Mouse (Mus musculus) MEL (cell line): ENCODE measurements around the gene 2810459M11Rik. TPM values are rescaled to one million over a fixed set of nuclear protein-coding genes. Genes with fewer than 3 reads are reported as not detected.

ENCODE experiments used
- DNase-seq: peaks from one replicate; pipeline ENCODE4 v3.0.0; 2011; ENCODE audit warnings: low read depth, low spot score
- H3K27ac ChIP-seq: 2 replicates; pipeline ENCODE4 v1.5.1; 2012; ENCODE audit warnings: low read depth, mild to moderate bottlenecking, control low read depth, low read length, moderate library complexity; ENCODE audit not compliant: control insufficient read depth
- H3K27me3 ChIP-seq, 2 experiments: fragments of 150-350 bp in 1 of 2; sonication (generic) in 1 of 2; 2 replicates each; pipeline ENCODE4 v1.6.1; 2012; ENCODE audit warnings: low read length in 2 of 2, mild to moderate bottlenecking in 2 of 2, improper control_type of control experiment in 1 of 2, moderate library complexity in 1 of 2; ENCODE audit not compliant: insufficient read depth in 2 of 2, control insufficient read depth in 1 of 2
- H3K36me3 ChIP-seq, 2 experiments: 2 replicates each; pipeline ENCODE4 v1.6.1; 2012 to 2014; ENCODE audit warnings: low read length in 2 of 2, improper control_type of control experiment in 1 of 2, inconsistent platforms in 1 of 2, mild to moderate bottlenecking in 1 of 2; ENCODE audit not compliant: insufficient read depth in 2 of 2, control insufficient read depth in 1 of 2
- H3K4me1 ChIP-seq, 2 experiments: fragments of 150-350 bp in 1 of 2; sonication (generic) in 1 of 2; 2 replicates each; pipeline ENCODE4 v1.6.1; 2012; ENCODE audit warnings: low read length in 2 of 2, improper control_type of control experiment in 1 of 2, mild to moderate bottlenecking in 1 of 2; ENCODE audit not compliant: insufficient read depth in 2 of 2, control insufficient read depth in 1 of 2
- H3K4me3 ChIP-seq, 2 experiments: fragments of 150-350 bp in 1 of 2; sonication (generic) in 1 of 2; 2 replicates each; pipeline ENCODE4 v1.5.1; 2012; ENCODE audit warnings: low read depth in 2 of 2, low read length in 2 of 2, mild to moderate bottlenecking in 2 of 2, moderate library complexity in 2 of 2, control low read depth in 1 of 2, improper control_type of control experiment in 1 of 2; ENCODE audit not compliant: control insufficient read depth in 1 of 2, insufficient read depth in 1 of 2
- H3K79me2 ChIP-seq: 2 replicates; pipeline ENCODE4 v1.6.1; 2012; ENCODE audit warnings: mild to moderate bottlenecking, low read length, moderate library complexity; ENCODE audit not compliant: control insufficient read depth, poor library complexity, insufficient read depth
- H3K9ac ChIP-seq: 2 replicates; pipeline ENCODE4 v1.6.1; 2012; ENCODE audit warnings: low read depth, mild to moderate bottlenecking, control low read depth, low read length, moderate library complexity; ENCODE audit not compliant: control insufficient read depth, poor library complexity, severe bottlenecking
- H3K9me3 ChIP-seq: fragments of 150-350 bp; sonication (generic); replicated peaks from 2 replicates; pipeline ENCODE4 v1.6.1; 2012; ENCODE audit warnings: mild to moderate bottlenecking, low read length, improper control_type of control experiment, moderate library complexity; ENCODE audit not compliant: insufficient read depth
- CHD1 ChIP-seq: IDR thresholded peaks from 2 replicates; pipeline ENCODE4 v1.6.1; 2012; ENCODE audit warnings: low read depth, mild to moderate bottlenecking, inconsistent platforms, low read length, improper control_type of control experiment
- E2F4 ChIP-seq: IDR thresholded peaks from 2 replicates; pipeline ENCODE4 v1.6.1; 2011; ENCODE audit warnings: low read depth, low read length, improper control_type of control experiment, borderline replicate concordance
- EP300 ChIP-seq, 2 experiments: IDR thresholded peaks; 2 replicates each; pipeline ENCODE4 v1.6.1; 2011; ENCODE audit warnings: improper control_type of control experiment in 2 of 2, low read length in 2 of 2, low read depth in 1 of 2, mild to moderate bottlenecking in 1 of 2
- ETS1 ChIP-seq: IDR thresholded peaks from 2 replicates; pipeline ENCODE4 v1.6.1; 2012; ENCODE audit warnings: low read depth, mild to moderate bottlenecking, inconsistent platforms, low read length, improper control_type of control experiment, moderate library complexity
- JUND ChIP-seq: IDR thresholded peaks from 2 replicates; pipeline ENCODE4 v1.6.1; 2011; ENCODE audit warnings: low read depth, mild to moderate bottlenecking, improper control_type of control experiment, low read length
- KAT2A ChIP-seq: conservative IDR thresholded peaks from 2 replicates; pipeline ENCODE4 v1.6.1; 2012; ENCODE audit warnings: low read depth, low read length, improper control_type of control experiment, inconsistent platforms
- MAFK ChIP-seq: IDR thresholded peaks from 2 replicates; pipeline ENCODE4 v1.6.1; 2011; ENCODE audit warnings: low read depth, mild to moderate bottlenecking, low read length, improper control_type of control experiment, borderline replicate concordance
- MAX ChIP-seq: IDR thresholded peaks from 2 replicates; pipeline ENCODE4 v1.6.1; 2011; ENCODE audit warnings: low read length, improper control_type of control experiment
- MAZ ChIP-seq: IDR thresholded peaks from 2 replicates; pipeline ENCODE4 v1.6.1; 2012; ENCODE audit warnings: low read depth, mild to moderate bottlenecking, inconsistent platforms, low read length, improper control_type of control experiment
- MEF2A ChIP-seq: IDR thresholded peaks from 2 replicates; pipeline ENCODE4 v1.6.1; 2014; ENCODE audit warnings: low read depth, mild to moderate bottlenecking, inconsistent platforms, low read length, improper control_type of control experiment; ENCODE audit not compliant: poor library complexity, insufficient replicate concordance, severe bottlenecking; ENCODE audit errors: extremely low read depth
- NELFE ChIP-seq: IDR thresholded peaks from 2 replicates; pipeline ENCODE4 v1.6.1; 2011; ENCODE audit warnings: low read depth, low read length, improper control_type of control experiment
- NRF1 ChIP-seq: IDR thresholded peaks from 2 replicates; pipeline ENCODE4 v1.6.1; 2014; ENCODE audit warnings: low read depth, mild to moderate bottlenecking, inconsistent platforms, low read length, improper control_type of control experiment, moderate library complexity; ENCODE audit not compliant: poor library complexity, insufficient read depth, severe bottlenecking
- POLR2AphosphoS2 ChIP-seq: IDR thresholded peaks from 2 replicates; pipeline ENCODE4 v1.6.1; 2011; ENCODE audit warnings: low read length, improper control_type of control experiment
- RAD21 ChIP-seq: IDR thresholded peaks from 2 replicates; pipeline ENCODE4 v1.6.1; 2011; ENCODE audit warnings: mild to moderate bottlenecking, low read depth, low read length, improper control_type of control experiment
- RCOR1 ChIP-seq: IDR thresholded peaks from 2 replicates; pipeline ENCODE4 v1.6.1; 2012; ENCODE audit warnings: low read depth, mild to moderate bottlenecking, inconsistent platforms, low read length, improper control_type of control experiment
- TCF12 ChIP-seq: IDR thresholded peaks from 2 replicates; pipeline ENCODE4 v1.6.1; 2014; ENCODE audit warnings: low read depth, mild to moderate bottlenecking, inconsistent platforms, low read length, improper control_type of control experiment, moderate library complexity
- UBTF ChIP-seq: IDR thresholded peaks from 2 replicates; pipeline ENCODE4 v1.6.1; 2012; ENCODE audit warnings: low read depth, mild to moderate bottlenecking, inconsistent platforms, low read length, improper control_type of control experiment, moderate library complexity, borderline replicate concordance; ENCODE audit not compliant: insufficient read depth
- USF2 ChIP-seq, 2 experiments: IDR thresholded peaks; 2 replicates each; pipeline ENCODE4 v1.6.1; 2011 to 2012; ENCODE audit warnings: improper control_type of control experiment in 2 of 2, low read length in 2 of 2, borderline replicate concordance in 1 of 2, inconsistent platforms in 1 of 2, low read depth in 1 of 2, mild to moderate bottlenecking in 1 of 2; ENCODE audit not compliant: insufficient read depth in 1 of 2
- ZMIZ1 ChIP-seq: IDR thresholded peaks from 2 replicates; pipeline ENCODE4 v1.6.1; 2012; ENCODE audit warnings: low read depth, mild to moderate bottlenecking, inconsistent platforms, low read length, improper control_type of control experiment, moderate library complexity
- ZNF384 ChIP-seq: IDR thresholded peaks from 2 replicates; pipeline ENCODE4 v1.6.1; 2012; ENCODE audit warnings: low read depth, mild to moderate bottlenecking, inconsistent platforms, low read length, improper control_type of control experiment
- polyA plus RNA-seq, 2 experiments: library from polyadenylated mRNA; stranded (reverse) in 1 of 2; unstranded in 1 of 2; fragments of >175 nt in 1 of 2; fragments of >200 nt in 1 of 2; gene quantifications; 2 replicates each; pipeline versions ENCODE4 v1.2.1 to v1.2.4; 2012; ENCODE audit warnings: low replicate concordance in 2 of 2, low read depth in 1 of 2; ENCODE audit not compliant: insufficient read length in 2 of 2, insufficient read depth in 1 of 2, missing spikeins in 1 of 2
- total RNA-seq: library from RNA; depleted of rRNA; stranded (reverse); fragments of 300-350 nt; gene quantifications from 2 replicates; pipeline ENCODE4 v1.2.3, GENCODE M21; 2012

The 2810459M11Rik gene
- total and polyA plus RNA-seq, 3 experiments = not detected

DNA sequence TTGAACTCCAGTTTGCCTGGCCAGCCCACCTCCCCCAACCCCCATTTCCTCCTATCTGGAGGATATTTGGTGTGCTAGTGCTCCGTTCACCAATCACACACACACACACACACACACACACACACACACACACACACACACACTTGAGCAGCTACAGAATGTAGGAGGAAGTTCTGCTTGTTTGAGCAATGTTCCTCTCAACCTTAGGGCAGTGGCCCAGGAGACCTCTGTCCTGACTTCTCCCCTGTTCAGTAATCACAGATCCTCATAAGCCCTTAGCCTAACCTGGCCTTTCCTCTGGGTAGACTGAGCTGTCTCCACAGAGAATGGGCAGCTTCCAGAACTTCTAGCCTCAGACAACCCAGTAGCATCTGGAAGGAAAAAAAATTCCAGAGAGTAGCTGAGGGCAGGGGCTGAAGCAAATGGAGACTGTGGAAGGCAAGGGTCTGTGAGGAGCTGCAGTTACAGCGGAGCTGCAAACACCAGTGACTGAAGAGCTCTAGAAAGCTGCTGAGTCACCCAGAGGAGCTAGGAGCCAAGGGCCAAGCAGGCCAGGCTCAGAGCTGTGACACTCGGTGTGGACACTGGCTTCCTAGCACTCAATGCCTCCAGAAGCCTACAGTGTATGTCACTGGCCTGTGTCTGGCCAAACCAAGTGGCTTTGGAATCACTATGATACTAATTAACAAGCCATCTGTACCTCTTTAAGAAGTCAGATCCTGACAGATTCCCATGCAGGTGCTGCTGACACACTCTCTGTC, 7.3 kb upstream of the 2810459M11Rik start:
- Histone ChIP-seq H3K27me3 (peaks cover 3 to 6% of the 10 kb centered on the region in 2 experiments), H3K9me3 (no peaks in the 10 kb centered on the region), H3K4me3 (no peak overlapping the region), H3K36me3 (no peaks in the 10 kb centered on the region), H3K4me1 (0 out of 4 replicates have a peak, but pooled peaks cover 0 to 3% of the 10 kb centered on the region in 2 experiments), H3K79me2 (no peaks in the 10 kb centered on the region), H3K27ac (no peak overlapping the region)
- DNase-seq = no peak
- TF ChIP-seq MAZ (no peak), NELFE (no peak), ZNF384 (no peak), NRF1 (no peak), CHD1 (no peak), POLR2AphosphoS2 (no peak), ZMIZ1 (no peak), MEF2A (no peak), TCF12 (no peak), ETS1 (no peak), USF2 (IDR thresholded peaks at IDR 0.05; ENCODE audit: borderline replicate concordance in 1 of 2, insufficient read depth in 1 of 2, low read depth in 1 of 2, low read length in 2 of 2) (no peak), KAT2A (no peak), RAD21 (no peak), E2F4 (no peak), JUND (no peak), RCOR1 (no peak), MAX (no peak), EP300 (IDR thresholded peaks at IDR 0.05; ENCODE audit: low read depth in 1 of 2, low read length in 2 of 2) (no peak), MAFK (no peak), UBTF (no peak)
- TF ChIP-seq, all 39 proteins: peak for 0
- no peak overlapping the region for H3K9ac ChIP-seq
